Mouse (Mus musculus) heart, postnatal 0 days (tissue): ENCODE data around the gene BC052040. TPM values are rescaled to one million over a fixed set of nuclear protein-coding genes. Genes with fewer than 3 reads are reported as not detected.

Experiments
- ATAC-seq: fragments of 200-750 bp; cut with Nextera tagmentation; 2 replicates; pipeline ENCODE4 v1.8.0; 2017; ENCODE audit warnings: low read depth, moderate number of reproducible peaks, moderate library complexity; ENCODE audit not compliant: insufficient read depth
- DNase-seq: peaks from one replicate; pipeline ENCODE4 v3.0.0-alpha.2; 2016; ENCODE audit warnings: low spot score
- H3K27ac ChIP-seq: fragments of 300-500 bp; sonication (generic); 2 replicates; pipeline ENCODE4 v1.5.1; 2014; ENCODE audit warnings: low read depth, mild to moderate bottlenecking
- H3K27me3 ChIP-seq: fragments of 300-500 bp; sonication (generic); 2 replicates; pipeline ENCODE4 v1.6.1; 2014; ENCODE audit warnings: low read length, mixed read lengths; ENCODE audit not compliant: control insufficient read depth, insufficient read depth
- H3K36me3 ChIP-seq: fragments of 300-500 bp; sonication (generic); replicated peaks from 2 replicates; pipeline ENCODE4 v1.6.1; 2014; ENCODE audit warnings: low read length, mixed read lengths; ENCODE audit not compliant: control insufficient read depth, insufficient read depth
- H3K4me1 ChIP-seq: fragments of 300-500 bp; sonication (generic); 2 replicates; pipeline ENCODE4 v1.6.1; 2014; ENCODE audit warnings: antibody characterized with exemption; ENCODE audit not compliant: control insufficient read depth, insufficient read depth
- H3K4me2 ChIP-seq: fragments of 300-500 bp; sonication (generic); 2 replicates; pipeline ENCODE4 v1.6.1; 2014; ENCODE audit warnings: low read depth, mild to moderate bottlenecking, low read length, moderate library complexity
- H3K4me3 ChIP-seq: fragments of 300-500 bp; sonication (generic); 2 replicates; pipeline ENCODE4 v1.5.1; 2014; ENCODE audit warnings: low read depth, low read length
- H3K9ac ChIP-seq: fragments of 300-500 bp; sonication (generic); replicated peaks from 2 replicates; pipeline ENCODE4 v1.6.1; 2014; ENCODE audit warnings: low read depth, low read length, mixed read lengths
- H3K9me3 ChIP-seq: fragments of 300-500 bp; sonication (generic); replicated peaks from 2 replicates; pipeline ENCODE4 v1.6.1; 2016; ENCODE audit warnings: low read length; ENCODE audit not compliant: control insufficient read depth
- CTCF ChIP-seq: IDR thresholded peaks from 2 replicates; pipeline ENCODE4 v1.5.1; 2016; ENCODE audit warnings: antibody characterized with exemption, control low read depth, low read depth
- EP300 ChIP-seq: IDR thresholded peaks from 2 replicates; pipeline ENCODE4 v1.6.1; 2016; ENCODE audit warnings: antibody characterized with exemption, low read depth
- WGBS: fragments of 180-500 bp; shearing (Covaris S2); extraction: QIAGEN DNeasy Blood & Tissue Kit; methylation state at CpG from one replicate; pipeline ENCODE4 v1.1.7; 2014; 5-methylcytosine and 5-hydroxymethylcytosine counted together
- polyA plus RNA-seq: library from polyadenylated mRNA; unstranded; fragments of >200 nt; fragmentation: Nextera tagmentation; extraction: Ambion mirVana; gene quantifications from 2 replicates; pipeline ENCODE4 v1.2.1, GENCODE M21; 2015
- total RNA-seq: library from RNA; depleted of rRNA; stranded (reverse); fragments of >200 nt; gene quantifications from 2 replicates; pipeline ENCODE4 v1.2.3, GENCODE M21; 2014; ENCODE audit warnings: low replicate concordance

The BC052040 gene
- total and polyA plus RNA-seq, 2 experiments from 2014 or later = 3.9 to 4.1 TPM

GRCm38 (mm10) chr2:115687612-115688011 is 106.1 kb downstream of the BC052040 start:
- Histone ChIP-seq H3K9me3 (no peaks in the 10 kb centered on the region), H3K27me3 (no peaks in the 10 kb centered on the region), H3K4me2 (no peak overlapping the region), H3K4me1 (no peaks in the 10 kb centered on the region), H3K36me3 (no peaks in the 10 kb centered on the region), H3K4me3 (no peak overlapping the region), H3K9ac (no peak overlapping the region), H3K27ac (no peak overlapping the region)
- 89% methylated on average over 4 of the region's 4 CpGs for WGBS
- TF ChIP-seq CTCF (no peak), EP300 (no peak)
- no peak for DNase-seq
- ATAC-seq = no peak

- no peak for DNase-seq
- no peak for ATAC-seq
- no peaks in the 10 kb centered on the region for H3K27me3 ChIP-seq
Observed at GRCm38 (mm10) chr2:115688282-115688681, 106.8 kb downstream of the BC052040 start.

GRCm38 (mm10) chr2:115693841-115694240 is 112.3 kb downstream of the BC052040 start:
- TF ChIP-seq EP300 = no peak
- no peak for TF ChIP-seq CTCF
- no peak overlapping the region for H3K4me2 ChIP-seq
- no peak for ATAC-seq

More at GRCm38 (mm10) chr2:115688282-115688681, 106.8 kb downstream of the BC052040 start:
- Histone ChIP-seq H3K36me3 (no peaks in the 10 kb centered on the region), H3K27ac (no peak overlapping the region), H3K9me3 (no peaks in the 10 kb centered on the region), H3K9ac (no peak overlapping the region), H3K4me1 (no peaks in the 10 kb centered on the region), H3K4me2 (no peak overlapping the region), H3K4me3 (no peak overlapping the region)
- TF ChIP-seq EP300 (no peak), CTCF (no peak)
- 93% methylated on average over 6 of the region's 6 CpGs for WGBS

GRCm38 (mm10) chr2:115694386-115694785 is 112.9 kb downstream of the BC052040 start:
- no peaks in the 10 kb centered on the region for H3K4me1 ChIP-seq
- DNase-seq (no peak), ATAC-seq (no peak)

More at GRCm38 (mm10) chr2:115693841-115694240, 112.3 kb downstream of the BC052040 start:
- DNase-seq = no peak
- no peaks in the 10 kb centered on the region for H3K4me1 ChIP-seq
- 78% methylated on average over 3 of the region's 3 CpGs for WGBS
- no peak overlapping the region for H3K4me3 ChIP-seq
- no peaks in the 10 kb centered on the region for H3K9me3 ChIP-seq
- no peak overlapping the region for H3K9ac ChIP-seq
- H3K27ac ChIP-seq = no peak overlapping the region
- H3K27me3 ChIP-seq = no peaks in the 10 kb centered on the region
- no peaks in the 10 kb centered on the region for H3K36me3 ChIP-seq

GRCm38 (mm10) chr2:115699032-115699431 is 117.5 kb downstream of the BC052040 start:
- 82% methylated on average over 5 of the region's 5 CpGs for WGBS
- no peak overlapping the region for H3K4me3 ChIP-seq
- no peaks in the 10 kb centered on the region for H3K27me3 ChIP-seq
- no peaks in the 10 kb centered on the region for H3K4me1 ChIP-seq
- no peak for ATAC-seq
- H3K4me2 ChIP-seq = no peak overlapping the region
- TF ChIP-seq CTCF = no peak
- TF ChIP-seq EP300 = no peak
- H3K27ac ChIP-seq = no peak overlapping the region
- no peaks in the 10 kb centered on the region for H3K36me3 ChIP-seq
- H3K9ac ChIP-seq = no peak overlapping the region
- DNase-seq = no peak
- no peaks in the 10 kb centered on the region for H3K9me3 ChIP-seq

More at GRCm38 (mm10) chr2:115694386-115694785, 112.9 kb downstream of the BC052040 start:
- no peaks in the 10 kb centered on the region for H3K27me3 ChIP-seq
- no peak overlapping the region for H3K9ac ChIP-seq
- WGBS = 91% methylated on average over 6 of the region's 6 CpGs
- TF ChIP-seq CTCF (no peak), EP300 (no peak)
- no peak overlapping the region for H3K4me2 ChIP-seq
- no peak overlapping the region for H3K4me3 ChIP-seq
- no peaks in the 10 kb centered on the region for H3K9me3 ChIP-seq
- no peaks in the 10 kb centered on the region for H3K36me3 ChIP-seq
- no peak overlapping the region for H3K27ac ChIP-seq

GRCm38 (mm10) chr2:115702610-115703009 is 121.1 kb downstream of the BC052040 start:
- H3K4me1 ChIP-seq = no peaks in the 10 kb centered on the region
- H3K36me3 ChIP-seq = no peaks in the 10 kb centered on the region
- no peak for DNase-seq
- WGBS = 91% methylated on average over 5 of the region's 5 CpGs
- ATAC-seq = no peak
- no peaks in the 10 kb centered on the region for H3K9me3 ChIP-seq
- H3K9ac ChIP-seq = no peak overlapping the region
- H3K27ac ChIP-seq = no peak overlapping the region
- H3K4me3 ChIP-seq = no peak overlapping the region
- no peaks in the 10 kb centered on the region for H3K27me3 ChIP-seq
- no peak for TF ChIP-seq EP300
- TF ChIP-seq CTCF = no peak
- no peak overlapping the region for H3K4me2 ChIP-seq
